Mouse (Mus musculus): ENCODE measurements around the gene Mesp1. TPM values are rescaled to one million over a fixed set of nuclear protein-coding genes. Genes with fewer than 3 reads are reported as not detected.

Mesp1 gene
- total and polyA plus RNA-seq, 3 experiments = not detected

GRCm38 (mm10) chr7:79758176-79758575 is 35.4 kb downstream of the Mesp1 start:
- peaks cover 0 to 24% of the 10 kb centered on the region in 2 experiments; a peak in 2 of 4 replicates for H3K36me3 ChIP-seq (ENCODE audit: control insufficient read depth in 1 of 2, insufficient read depth in 2 of 2, low read length in 2 of 2)
- H3K4me1 ChIP-seq (ENCODE audit: control insufficient read depth in 1 of 2, insufficient read depth in 2 of 2, low read length in 2 of 2) = peaks cover 11 to 20% of the 10 kb centered on the region in 2 experiments
- H3K4me3 ChIP-seq (ENCODE audit: control insufficient read depth in 1 of 2, insufficient read depth in 1 of 2, low read depth in 2 of 2, low read length in 2 of 2) = no peak overlapping the region
- no peaks in the 10 kb centered on the region for H3K9me3 ChIP-seq (replicated peaks; ENCODE audit: insufficient read depth, low read length)
- no peaks in the 10 kb centered on the region for H3K79me2 ChIP-seq (ENCODE audit: control insufficient read depth, insufficient read depth, low read length, poor library complexity)
- TF ChIP-seq HCFC1 (IDR thresholded peaks at IDR 0.05; ENCODE audit: low read depth, low read length) (no peak), GABPA (IDR thresholded peaks at IDR 0.05; ENCODE audit: low read depth, low read length) (no peak), CHD2 (IDR thresholded peaks at IDR 0.05; ENCODE audit: low read length) (no peak), ZC3H11A (IDR thresholded peaks at IDR 0.05; ENCODE audit: low read depth, low read length) (no peak), E2F4 (IDR thresholded peaks at IDR 0.05; ENCODE audit: borderline replicate concordance, low read depth, low read length) (no peak), ETS1 (IDR thresholded peaks at IDR 0.05; ENCODE audit: low read depth, low read length) (no peak), TAL1 (IDR thresholded peaks at IDR 0.05; ENCODE audit: low read length) (no peak), MYB (IDR thresholded peaks at IDR 0.05; ENCODE audit: low read depth, low read length) (no peak), NRF1 (IDR thresholded peaks at IDR 0.05; ENCODE audit: insufficient read depth, low read depth, low read length, poor library complexity, severe bottlenecking) (no peak), MEF2A (IDR thresholded peaks at IDR 0.05; ENCODE audit: extremely low read depth, insufficient replicate concordance, low read depth, low read length, poor library complexity, severe bottlenecking) (no peak), MXI1 (IDR thresholded peaks at IDR 0.05; ENCODE audit: low read depth, low read length) (no peak), MAZ (IDR thresholded peaks at IDR 0.05; ENCODE audit: low read depth, low read length) (no peak), KAT2A (conservative IDR thresholded peaks at IDR 0.05; ENCODE audit: low read depth, low read length) (no peak), SIN3A (IDR thresholded peaks at IDR 0.05; ENCODE audit: low read length) (no peak), MYC (IDR thresholded peaks at IDR 0.05; ENCODE audit: low read depth, low read length) (no peak), MAFK (IDR thresholded peaks at IDR 0.05; ENCODE audit: borderline replicate concordance, low read depth, low read length) (no peak), NELFE (IDR thresholded peaks at IDR 0.05; ENCODE audit: low read depth, low read length) (no peak), GATA1 (IDR thresholded peaks at IDR 0.05; ENCODE audit: low read depth, low read length) (no peak), TBP (IDR thresholded peaks at IDR 0.05; ENCODE audit: low read depth, low read length) (no peak)
- no peaks in the 10 kb centered on the region for H3K27me3 ChIP-seq (ENCODE audit: control insufficient read depth in 1 of 2, insufficient read depth in 2 of 2, low read length in 2 of 2)
- H3K9ac ChIP-seq (ENCODE audit: control insufficient read depth, low read depth, low read length, poor library complexity, severe bottlenecking) = no peak overlapping the region
- no peak for DNase-seq (ENCODE audit: low read depth, low spot score)
- H3K27ac ChIP-seq (ENCODE audit: control insufficient read depth, low read depth, low read length) = no peak overlapping the region

GRCm38 (mm10) chr7:79756334-79756733 is 37.3 kb downstream of the Mesp1 start:
- Histone ChIP-seq H3K79me2 (ENCODE audit: control insufficient read depth, insufficient read depth, low read length, poor library complexity) (no peaks in the 10 kb centered on the region), H3K27me3 (ENCODE audit: control insufficient read depth in 1 of 2, insufficient read depth in 2 of 2, low read length in 2 of 2) (no peaks in the 10 kb centered on the region), H3K27ac (ENCODE audit: control insufficient read depth, low read depth, low read length) (no peak overlapping the region), H3K9me3 (replicated peaks; ENCODE audit: insufficient read depth, low read length) (no peaks in the 10 kb centered on the region), H3K4me3 (ENCODE audit: control insufficient read depth in 1 of 2, insufficient read depth in 1 of 2, low read depth in 2 of 2, low read length in 2 of 2) (no peak overlapping the region), H3K9ac (ENCODE audit: control insufficient read depth, low read depth, low read length, poor library complexity, severe bottlenecking) (no peak overlapping the region), H3K4me1 (ENCODE audit: control insufficient read depth in 1 of 2, insufficient read depth in 2 of 2, low read length in 2 of 2) (peaks cover 11% of the 10 kb centered on the region in 2 experiments), H3K36me3 (ENCODE audit: control insufficient read depth in 1 of 2, insufficient read depth in 2 of 2, low read length in 2 of 2) (peaks cover 0 to 18% of the 10 kb centered on the region in 2 experiments; a peak in 2 of 4 replicates)
- TF ChIP-seq CTCF (IDR thresholded peaks at IDR 0.05 in 2 of 3, conservative IDR thresholded peaks at IDR 0.05 in 1 of 3; ENCODE audit: control insufficient read depth in 1 of 3, insufficient read depth in 1 of 3, low read depth in 2 of 3, low read length in 3 of 3, poor library complexity in 1 of 3, severe bottlenecking in 1 of 3) = peak; percentile 2 to 39 (median 17); a peak in 2 of 6 replicates
- no peak for TF ChIP-seq JUND (IDR thresholded peaks at IDR 0.05; ENCODE audit: low read depth, low read length)
- TF ChIP-seq SMC3 (IDR thresholded peaks at IDR 0.05; ENCODE audit: low read depth, low read length) = no peak
- no peak for TF ChIP-seq ELF1 (IDR thresholded peaks at IDR 0.05; ENCODE audit: low read depth, low read length)
- TF ChIP-seq ZKSCAN1 (IDR thresholded peaks at IDR 0.05; ENCODE audit: low read depth, low read length) = no peak
- no peak for TF ChIP-seq ZC3H11A (IDR thresholded peaks at IDR 0.05; ENCODE audit: low read depth, low read length)
- peak; percentile 24 for DNase-seq (ENCODE audit: low read depth, low spot score)
